ENCODE assay signal across 17 mouse cellular contexts in genomic region chr10:76881900-76882299, GRCm38 (mm10).
DNase-seq lines count a peak whose midpoint lies in the region; ATAC-seq lines count a peak whose summit lies in the region.
"Had no signal": no experiment of that assay in that cellular context is flagged by ENCODE, and none has a peak within 500 bp of the region (broad histone marks: within the 10 kb centered on the region; RNA-seq: fewer than 3 reads in every experiment).

No protein-coding gene starts in this region.

- no peak for DNase-seq in heart, embryonic 10.5 days (ENCODE audit: low spot score)
- peak; percentile 69 for DNase-seq in left cerebral cortex, postnatal 4 days
- DNase-seq in left cerebral cortex, adult 8-10 months (ENCODE audit: low spot score in 2 of 2), result no peak
- peak; percentile 62 for DNase-seq in cerebellum, adult 11 months
- DNase-seq in cerebellum, postnatal 14 days, result peak; percentile 79 to 80
- no peak for DNase-seq in embryo, embryonic 10 days (ENCODE audit: low spot score)
- DNase-seq: adrenal gland, postnatal 10 days; B cell, adult 2 months; lung, postnatal 10 days; right cerebral cortex, postnatal 25 days; thymus, postnatal 25 days had no signal

- no peak overlapping the region for H3K4me3 ChIP-seq in heart, embryonic 16.5 days (ENCODE audit: low read length)
- H3K4me3 ChIP-seq in heart, embryonic 10.5 days, result no peak overlapping the region
- H3K4me3 ChIP-seq: intestine, embryonic 15.5 days; liver, embryonic 15.5 days; neural tube, embryonic 13.5 days had no signal

- WGBS in heart, embryonic 16.5 days, result 35% methylated on average over 5 of the region's 5 CpGs
- 64% methylated on average over 5 of the region's 5 CpGs for WGBS in heart, embryonic 10.5 days

- no peak overlapping the region for H3K9ac ChIP-seq in heart, embryonic 16.5 days (ENCODE audit: low read length)
- H3K9ac ChIP-seq: intestine, embryonic 15.5 days; liver, embryonic 15.5 days; neural tube, embryonic 13.5 days had no signal

- H3K4me2 ChIP-seq in heart, embryonic 16.5 days (ENCODE audit: low read depth, low read length), result no peak overlapping the region
- H3K4me2 ChIP-seq: intestine, embryonic 15.5 days; liver, embryonic 15.5 days; neural tube, embryonic 13.5 days had no signal

- peaks cover 6% of the 10 kb centered on the region for H3K4me1 ChIP-seq in heart, embryonic 16.5 days (ENCODE audit: control insufficient read depth, insufficient read depth, low read length)
- H3K4me1 ChIP-seq in heart, embryonic 10.5 days, result no peaks in the 10 kb centered on the region
- H3K4me1 ChIP-seq: intestine, embryonic 15.5 days; liver, embryonic 15.5 days had no signal

- H3K36me3 ChIP-seq in heart, embryonic 16.5 days (ENCODE audit: control insufficient read depth, insufficient read depth), result no peaks in the 10 kb centered on the region
- H3K36me3 ChIP-seq in heart, embryonic 10.5 days, result no peaks in the 10 kb centered on the region
- H3K36me3 ChIP-seq: intestine, embryonic 15.5 days; liver, embryonic 15.5 days; neural tube, embryonic 13.5 days had no signal

- no peaks in the 10 kb centered on the region for H3K27me3 ChIP-seq in heart, embryonic 16.5 days (ENCODE audit: control insufficient read depth, insufficient read depth, low read length)
- H3K27me3 ChIP-seq in heart, embryonic 10.5 days (ENCODE audit: insufficient read depth, poor library complexity, severe bottlenecking), result no peaks in the 10 kb centered on the region
- H3K27me3 ChIP-seq: intestine, embryonic 15.5 days; liver, embryonic 15.5 days; neural tube, embryonic 13.5 days had no signal

- H3K9me3 ChIP-seq in heart, embryonic 16.5 days (replicated peaks; ENCODE audit: control insufficient read depth, low read length), result no peaks in the 10 kb centered on the region
- no peaks in the 10 kb centered on the region for H3K9me3 ChIP-seq in heart, embryonic 10.5 days
- H3K9me3 ChIP-seq: intestine, embryonic 15.5 days; liver, embryonic 15.5 days; neural tube, embryonic 13.5 days had no signal

- ATAC-seq in heart, embryonic 16.5 days (replicated peaks; ENCODE audit: extremely low read depth, insufficient read depth, low FRiP score), result peak; percentile 28; the same call in 1 of the 2 replicates
- no peak for ATAC-seq in frontal cortex, adult (ENCODE audit: low TSS enrichment)
- ATAC-seq: intestine, embryonic 15.5 days had no signal

- intact Hi-C loops in left cerebral cortex, postnatal 4 days (cut with DNase I), result loop anchor here (2.0 kb wide), 1 partner anchor 21 kb away; no protein-coding TSS in a partner anchor

- no peak overlapping the region for H3K27ac ChIP-seq in heart, embryonic 16.5 days (ENCODE audit: low read length)
- H3K27ac ChIP-seq in heart, embryonic 10.5 days, result no peak overlapping the region
- H3K27ac ChIP-seq: intestine, embryonic 15.5 days; liver, embryonic 15.5 days; stomach, postnatal 0 days had no signal

Comparison
In these comparisons a context has a peak if more than half of its experiments do, and no peak if none do; other contexts are left out.
1. DNase-seq: peak in left cerebral cortex, postnatal 4 days (single experiment), cerebellum, adult 11 months (single experiment) and cerebellum, postnatal 14 days (2 of 2); none in heart, embryonic 10.5 days (single experiment), left cerebral cortex, adult 8-10 months (0 of 2) and embryo, embryonic 10 days (single experiment).